29 mouse cellular contexts compared by ENCODE assay signal in the genomic region with DNA sequence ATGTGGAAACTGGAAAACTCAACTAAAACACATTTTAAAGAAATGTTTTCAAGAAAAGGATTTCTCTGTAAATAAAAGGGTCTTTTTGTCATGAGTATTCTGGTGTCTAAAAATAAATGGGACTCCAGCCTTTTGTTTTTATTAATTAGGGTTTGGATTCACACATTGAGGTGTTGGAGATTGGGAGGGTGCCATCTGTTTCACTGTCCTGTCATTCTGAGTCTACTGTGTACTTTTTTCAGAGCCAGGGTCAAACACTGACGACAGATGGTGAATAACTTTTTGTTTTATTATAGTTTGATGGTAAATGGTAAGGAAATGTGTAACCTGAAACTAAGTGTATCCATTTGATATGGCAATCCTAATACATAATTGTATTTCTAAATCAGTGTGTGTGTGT.
DNase-seq lines count a peak whose midpoint lies in the region; ATAC-seq lines count a peak whose summit lies in the region.
"Had no signal": no experiment of that assay in that cellular context is flagged by ENCODE, and none has a peak within 500 bp of the region (broad histone marks: within the 10 kb centered on the region; RNA-seq: fewer than 3 reads in every experiment).

No protein-coding gene starts in this region.

- no peak overlapping the region for H3K9ac ChIP-seq in forebrain, embryonic 16.5 days (replicated peaks; ENCODE audit: low read depth, low read length)
- H3K9ac ChIP-seq: embryonic facial prominence, embryonic 13.5 days; forebrain, embryonic 15.5 days; heart, embryonic 13.5 days; hindbrain, embryonic 14.5 days had no signal

- H3K9me3 ChIP-seq in forebrain, embryonic 16.5 days (ENCODE audit: control insufficient read depth, low read length) = no peaks in the 10 kb centered on the region
- no peaks in the 10 kb centered on the region for H3K9me3 ChIP-seq in forebrain, embryonic 10.5 days
- H3K9me3 ChIP-seq: embryonic facial prominence, embryonic 10.5 days; embryonic facial prominence, embryonic 13.5 days; forebrain, embryonic 15.5 days; G1E; heart, embryonic 10.5 days; heart, embryonic 13.5 days had no signal

- peaks cover 19% of the 10 kb centered on the region for H3K36me3 ChIP-seq in forebrain, embryonic 16.5 days (ENCODE audit: control insufficient read depth, insufficient read depth)
- H3K36me3 ChIP-seq in forebrain, embryonic 10.5 days (replicated peaks) = peaks cover 48% of the 10 kb centered on the region

- no peaks in the 10 kb centered on the region for H3K27me3 ChIP-seq in forebrain, embryonic 16.5 days (replicated peaks; ENCODE audit: control insufficient read depth, insufficient read depth, low read length)
- H3K27me3 ChIP-seq in forebrain, embryonic 10.5 days (ENCODE audit: poor library complexity, severe bottlenecking) = no peaks in the 10 kb centered on the region
- H3K27me3 ChIP-seq: CH12.LX; embryonic facial prominence, embryonic 13.5 days; forebrain, embryonic 15.5 days; heart, embryonic 13.5 days; Patski had no signal

- 0 out of 2 replicates have a peak, but pooled peaks have one; percentile 26 for ATAC-seq in forebrain, embryonic 16.5 days
- ATAC-seq: forebrain, embryonic 15.5 days; hindbrain, postnatal 0 days; inflammation-experienced regulatory T-cells, adult 6 months; intestine, embryonic 16.5 days; Patski had no signal

- no peak overlapping the region for H3K4me3 ChIP-seq in forebrain, embryonic 16.5 days (replicated peaks; ENCODE audit: low read length)
- H3K4me3 ChIP-seq in forebrain, embryonic 10.5 days = no peak overlapping the region
- H3K4me3 ChIP-seq: embryonic facial prominence, embryonic 10.5 days; embryonic facial prominence, embryonic 13.5 days; erythroblast, embryonic 14.5 days; forebrain, embryonic 15.5 days; heart, adult 2 months; heart, embryonic 10.5 days; heart, embryonic 13.5 days had no signal

- no peaks in the 10 kb centered on the region for H3K4me1 ChIP-seq in forebrain, embryonic 16.5 days (replicated peaks; ENCODE audit: control insufficient read depth, insufficient read depth, low read length)
- H3K4me1 ChIP-seq in forebrain, embryonic 10.5 days = no peaks in the 10 kb centered on the region
- H3K4me1 ChIP-seq: embryonic facial prominence, embryonic 10.5 days; embryonic facial prominence, embryonic 13.5 days; heart, embryonic 10.5 days; heart, embryonic 13.5 days had no signal

- DNase-seq in cerebellum, adult 9-11 months = peak; percentile 21
- DNase-seq in cerebellum, postnatal 4 days (ENCODE audit: low spot score in 2 of 2) = no peak
- DNase-seq in forebrain, embryonic 10.5 days (ENCODE audit: extremely low spot score, low spot score) = no peak
- DNase-seq in brain, adult 2 months (ENCODE audit: low read depth, low spot score) = peak; percentile 71
- no peak for DNase-seq in right cerebral cortex, adult 2 months (ENCODE audit: low spot score in 2 of 2)
- DNase-seq: adrenal gland, postnatal 10 days; adrenal gland, postnatal 36 days; B cell, adult 2 months; embryo, embryonic 11 days; gastrocnemius, postnatal 10 days; gastrocnemius, postnatal 36 days; heart, adult 2 months; heart, postnatal 14 days; heart, postnatal 4 days; kidney, adult 18-20 months had no signal

- H3K27ac ChIP-seq in forebrain, embryonic 16.5 days (ENCODE audit: low read length) = no peak overlapping the region
- no peak overlapping the region for H3K27ac ChIP-seq in forebrain, embryonic 10.5 days
- H3K27ac ChIP-seq: embryonic facial prominence, embryonic 10.5 days; embryonic facial prominence, embryonic 13.5 days; forebrain, embryonic 15.5 days; heart, adult 2 months; heart, embryonic 10.5 days; heart, embryonic 13.5 days; hindbrain, embryonic 14.5 days; hindbrain, postnatal 0 days had no signal

- WGBS in forebrain, embryonic 16.5 days = 31% methylated on average over 1 of the region's 1 CpGs
- 73% methylated on average over 1 of the region's 1 CpGs for WGBS in forebrain, embryonic 10.5 days

- H3K4me2 ChIP-seq in forebrain, embryonic 16.5 days (ENCODE audit: low read length) = no peak overlapping the region
- H3K4me2 ChIP-seq: embryonic facial prominence, embryonic 13.5 days; forebrain, embryonic 15.5 days; heart, embryonic 13.5 days; hindbrain, embryonic 14.5 days had no signal

Comparison
In these comparisons a context has a peak if more than half of its experiments do, and no peak if none do; other contexts are left out.
1. DNase-seq: peak in cerebellum, adult 9-11 months (single experiment) and brain, adult 2 months (single experiment); none in cerebellum, postnatal 4 days (0 of 2), forebrain, embryonic 10.5 days (single experiment) and right cerebral cortex, adult 2 months (0 of 2).